Mouse (Mus musculus) hindbrain, embryonic 15.5 days (tissue): Measurements from ENCODE around the gene Kmt5a. TPM values are rescaled to one million over a fixed set of nuclear protein-coding genes. Genes with fewer than 3 reads are reported as not detected.

Experiments
- ATAC-seq: fragments of 200-750 bp; cut with Nextera tagmentation; 2 replicates; pipeline ENCODE4 v1.8.0; 2017; ENCODE audit warnings: low read depth, moderate number of reproducible peaks, moderate TSS enrichment; ENCODE audit not compliant: low FRiP score
- H3K27ac ChIP-seq: fragments of 300-500 bp; sonication (generic); replicated peaks from 2 replicates; pipeline ENCODE4 v1.5.1; 2015; ENCODE audit warnings: mild to moderate bottlenecking, inconsistent platforms
- H3K27me3 ChIP-seq: fragments of 300-500 bp; sonication (generic); 2 replicates; pipeline ENCODE4 v1.6.1; 2015; ENCODE audit warnings: control low read depth, inconsistent platforms
- H3K36me3 ChIP-seq: fragments of 300-500 bp; sonication (generic); 2 replicates; pipeline ENCODE4 v1.6.1; 2015; ENCODE audit warnings: control low read depth, inconsistent platforms
- H3K4me1 ChIP-seq: fragments of 300-500 bp; sonication (generic); replicated peaks from 2 replicates; pipeline ENCODE4 v1.6.1; 2015; ENCODE audit warnings: control low read depth, inconsistent platforms
- H3K4me2 ChIP-seq: fragments of 300-500 bp; sonication (generic); 2 replicates; pipeline ENCODE4 v1.6.1; 2015; ENCODE audit warnings: moderate library complexity, mild to moderate bottlenecking, inconsistent platforms
- H3K4me3 ChIP-seq: fragments of 300-500 bp; sonication (generic); 2 replicates; pipeline ENCODE4 v1.5.1; 2015; ENCODE audit warnings: mild to moderate bottlenecking, inconsistent platforms
- H3K9ac ChIP-seq: fragments of 300-500 bp; sonication (generic); 2 replicates; pipeline ENCODE4 v1.6.1; 2015; ENCODE audit warnings: inconsistent platforms
- H3K9me3 ChIP-seq: fragments of 300-500 bp; sonication (generic); 2 replicates; pipeline ENCODE4 v1.6.1; 2016; ENCODE audit warnings: control low read depth, inconsistent platforms
- WGBS: fragments of 180-500 bp; shearing (Covaris S2); methylation state at CpG from one replicate; pipeline ENCODE4 v1.1.7; 2015; 5-methylcytosine and 5-hydroxymethylcytosine counted together
- polyA plus RNA-seq: library from polyadenylated mRNA; unstranded; fragments of >200 nt; fragmentation: Nextera tagmentation; extraction: Ambion mirVana; gene quantifications from 2 replicates; pipeline ENCODE4 v1.2.1, GENCODE M21; 2015

Kmt5a gene
- polyA plus RNA-seq, 1 experiment from 2014 or later, result 49.3 TPM

- no peak overlapping the region for H3K27ac ChIP-seq
- no peak overlapping the region for H3K4me3 ChIP-seq
- H3K36me3 ChIP-seq, result no peaks in the 10 kb centered on the region
- H3K9me3 ChIP-seq, result no peaks in the 10 kb centered on the region
- H3K4me1 ChIP-seq, result no peaks in the 10 kb centered on the region
- no peak overlapping the region for H3K9ac ChIP-seq
- ATAC-seq, result 0 out of 2 replicates have a peak, but pooled peaks have one; percentile 48
- H3K4me2 ChIP-seq, result no peak overlapping the region
- H3K27me3 ChIP-seq, result no peaks in the 10 kb centered on the region
Measured at GRCm38 (mm10) chr5:124432398-124433012, 7.2 kb upstream of the Kmt5a start.

- no peak overlapping the region for H3K9ac ChIP-seq
- ATAC-seq, result no peak
- H3K9me3 ChIP-seq, result no peaks in the 10 kb centered on the region
- no peak overlapping the region for H3K4me3 ChIP-seq
- no peak overlapping the region for H3K27ac ChIP-seq
- H3K4me1 ChIP-seq, result no peaks in the 10 kb centered on the region
- WGBS, result 74% methylated on average over 2 of the region's 2 CpGs
- H3K36me3 ChIP-seq, result no peaks in the 10 kb centered on the region
- H3K27me3 ChIP-seq, result no peaks in the 10 kb centered on the region
- no peak overlapping the region for H3K4me2 ChIP-seq
Measured at GRCm38 (mm10) chr5:124433048-124433447, 6.7 kb upstream of the Kmt5a start.

- Histone ChIP-seq H3K36me3 (no peaks in the 10 kb centered on the region), H3K27me3 (no peaks in the 10 kb centered on the region), H3K9me3 (no peaks in the 10 kb centered on the region), H3K4me3 (no peak overlapping the region), H3K27ac (no peak overlapping the region), H3K4me1 (peaks cover 12% of the 10 kb centered on the region), H3K4me2 (no peak overlapping the region), H3K9ac (no peak overlapping the region)
- 95% methylated on average over 5 of the region's 5 CpGs for WGBS
- no peak for ATAC-seq
Measured at GRCm38 (mm10) chr5:124438229-124438628, 1.5 kb upstream of the Kmt5a start.

GRCm38 (mm10) chr5:124438746-124439145 is 984 bp upstream of the Kmt5a start:
- Histone ChIP-seq H3K4me3 (peak overlapping the region; percentile 86; the same call in 1 of the 2 replicates), H3K4me1 (peaks cover 12% of the 10 kb centered on the region), H3K27me3 (no peaks in the 10 kb centered on the region), H3K9me3 (no peaks in the 10 kb centered on the region), H3K36me3 (no peaks in the 10 kb centered on the region), H3K9ac (no peak overlapping the region), H3K27ac (peak overlapping the region; percentile 84), H3K4me2 (peak overlapping the region; percentile 100; the same call in 1 of the 2 replicates)
- WGBS, result 61% methylated on average over 5 of the region's 5 CpGs
- ATAC-seq, result no peak

GRCm38 (mm10) chr5:124440094-124440701 is 468 bp downstream of the Kmt5a start:
- Histone ChIP-seq H3K27ac (peak overlapping the region; percentile 84), H3K4me2 (peak overlapping the region; percentile 100), H3K27me3 (no peaks in the 10 kb centered on the region), H3K9ac (peak overlapping the region; percentile 65), H3K4me3 (peak overlapping the region; percentile 86), H3K9me3 (no peaks in the 10 kb centered on the region), H3K36me3 (no peaks in the 10 kb centered on the region), H3K4me1 (peaks cover 20% of the 10 kb centered on the region)
- under 1% methylated on average over 30 of the region's 30 CpGs for WGBS
- ATAC-seq, result peak; percentile 76; the same call in 1 of the 2 replicates

- Histone ChIP-seq H3K9me3 (no peaks in the 10 kb centered on the region), H3K36me3 (peaks cover 6% of the 10 kb centered on the region), H3K4me2 (no peak overlapping the region), H3K4me1 (peaks cover 36% of the 10 kb centered on the region), H3K27ac (no peak overlapping the region), H3K27me3 (no peaks in the 10 kb centered on the region), H3K9ac (no peak overlapping the region), H3K4me3 (no peak overlapping the region)
- no peak for ATAC-seq
- 88% methylated on average over 2 of the region's 2 CpGs for WGBS
Measured at GRCm38 (mm10) chr5:124442628-124443027, 2.9 kb downstream of the Kmt5a start.

GRCm38 (mm10) chr5:124444208-124444607 is 4.5 kb downstream of the Kmt5a start:
- no peak overlapping the region for H3K9ac ChIP-seq
- H3K36me3 ChIP-seq, result peaks cover 21% of the 10 kb centered on the region
- H3K4me2 ChIP-seq, result peak overlapping the region; percentile 88
- H3K9me3 ChIP-seq, result no peaks in the 10 kb centered on the region
- no peaks in the 10 kb centered on the region for H3K27me3 ChIP-seq
- ATAC-seq, result no peak
- no peak overlapping the region for H3K27ac ChIP-seq
- WGBS, result 73% methylated on average over 3 of the region's 3 CpGs
- peak overlapping the region; percentile 92 for H3K4me3 ChIP-seq
- H3K4me1 ChIP-seq, result peaks cover 43% of the 10 kb centered on the region

GRCm38 (mm10) chr5:124444661-124445561 is 5.2 kb downstream of the Kmt5a start:
- Histone ChIP-seq H3K27ac (peak overlapping the region; percentile 83), H3K9me3 (no peaks in the 10 kb centered on the region), H3K4me2 (peak overlapping the region; percentile 88), H3K4me3 (peak overlapping the region; percentile 92), H3K9ac (peak overlapping the region; percentile 96), H3K4me1 (peaks cover 45% of the 10 kb centered on the region), H3K27me3 (no peaks in the 10 kb centered on the region), H3K36me3 (peaks cover 25% of the 10 kb centered on the region)
- WGBS, result 5% methylated on average over 58 of the region's 66 CpGs
- peak; percentile 90 for ATAC-seq

- 3% methylated on average over 15 of the region's 77 CpGs for WGBS
- H3K27me3 ChIP-seq, result no peaks in the 10 kb centered on the region
- ATAC-seq, result peak; percentile 57
Measured at GRCm38 (mm10) chr5:124445621-124446293, 6.0 kb downstream of the Kmt5a start.

GRCm38 (mm10) chr5:124446301-124446881 is 6.7 kb downstream of the Kmt5a start:
- Histone ChIP-seq H3K9me3 (no peaks in the 10 kb centered on the region), H3K4me3 (peak overlapping the region; percentile 92), H3K9ac (peak overlapping the region; percentile 96), H3K27ac (peak overlapping the region; percentile 81), H3K27me3 (no peaks in the 10 kb centered on the region), H3K4me2 (peak overlapping the region; percentile 88), H3K36me3 (peaks cover 39% of the 10 kb centered on the region), H3K4me1 (peaks cover 35% of the 10 kb centered on the region)
- peak; percentile 21; the same call in 1 of the 2 replicates for ATAC-seq
- WGBS, result 4% methylated on average over 15 of the region's 15 CpGs

More at GRCm38 (mm10) chr5:124445621-124446293, 6.0 kb downstream of the Kmt5a start:
- Histone ChIP-seq H3K9me3 (no peaks in the 10 kb centered on the region), H3K36me3 (peaks cover 33% of the 10 kb centered on the region), H3K4me2 (peak overlapping the region; percentile 88), H3K4me1 (peaks cover 37% of the 10 kb centered on the region), H3K9ac (peak overlapping the region; percentile 96), H3K27ac (peak overlapping the region; percentile 81), H3K4me3 (peak overlapping the region; percentile 92)

GRCm38 (mm10) chr5:124449494-124449893 is 9.8 kb downstream of the Kmt5a start:
- H3K27ac ChIP-seq, result no peak overlapping the region
- no peak overlapping the region for H3K4me3 ChIP-seq
- H3K27me3 ChIP-seq, result no peaks in the 10 kb centered on the region
- H3K4me1 ChIP-seq, result peaks cover 39% of the 10 kb centered on the region
- H3K36me3 ChIP-seq, result peaks cover 64% of the 10 kb centered on the region
- no peaks in the 10 kb centered on the region for H3K9me3 ChIP-seq
- no peak overlapping the region for H3K9ac ChIP-seq
- 56% methylated on average over 6 of the region's 6 CpGs for WGBS
- H3K4me2 ChIP-seq, result no peak overlapping the region
- no peak for ATAC-seq
